Mouse (Mus musculus) embryonic facial prominence, embryonic 13.5 days (tissue): ENCODE data around the gene H2-Eb1. TPM values are rescaled to one million over a fixed set of nuclear protein-coding genes. Genes with fewer than 3 reads are reported as not detected.

Experiments used
- ATAC-seq: fragments of 200-750 bp; cut with Nextera tagmentation; 2 replicates; pipeline ENCODE4 v1.8.0; 2017; ENCODE audit warnings: low read depth; ENCODE audit not compliant: insufficient number of reproducible peaks, insufficient read depth, low FRiP score, low TSS enrichment
- H3K27ac ChIP-seq: fragments of 300-500 bp; sonication (generic); 2 replicates; pipeline ENCODE4 v1.5.1; 2015; ENCODE audit warnings: moderate library complexity, mild to moderate bottlenecking, inconsistent platforms
- H3K27me3 ChIP-seq: fragments of 300-500 bp; sonication (generic); 2 replicates; pipeline ENCODE4 v1.6.1; 2015; ENCODE audit warnings: mild to moderate bottlenecking, inconsistent platforms
- H3K36me3 ChIP-seq: fragments of 300-500 bp; sonication (generic); 2 replicates; pipeline ENCODE4 v1.6.1; 2015; ENCODE audit warnings: mild to moderate bottlenecking, inconsistent platforms
- H3K4me1 ChIP-seq: fragments of 300-500 bp; sonication (generic); 2 replicates; pipeline ENCODE4 v1.6.1; 2015; ENCODE audit warnings: inconsistent platforms
- H3K4me2 ChIP-seq: fragments of 300-500 bp; sonication (generic); 2 replicates; pipeline ENCODE4 v1.6.1; 2015; ENCODE audit warnings: moderate library complexity, mild to moderate bottlenecking, inconsistent platforms
- H3K4me3 ChIP-seq: fragments of 300-500 bp; sonication (generic); 2 replicates; pipeline ENCODE4 v1.5.1; 2015; ENCODE audit warnings: mild to moderate bottlenecking, inconsistent platforms
- H3K9ac ChIP-seq: fragments of 300-500 bp; sonication (generic); 2 replicates; pipeline ENCODE4 v1.6.1; 2015; ENCODE audit warnings: mild to moderate bottlenecking, inconsistent platforms
- H3K9me3 ChIP-seq: fragments of 300-500 bp; sonication (generic); 2 replicates; pipeline ENCODE4 v1.6.1; 2016; ENCODE audit warnings: inconsistent platforms
- WGBS: fragments of 180-500 bp; shearing (Covaris S2); methylation state at CpG from one replicate; pipeline ENCODE4 v1.1.7; 2015; ENCODE audit warnings: mixed read lengths; 5-methylcytosine and 5-hydroxymethylcytosine counted together
- polyA plus RNA-seq: library from polyadenylated mRNA; unstranded; fragments of >200 nt; fragmentation: Nextera tagmentation; extraction: Ambion mirVana; gene quantifications from 2 replicates; pipeline ENCODE4 v1.2.1, GENCODE M21; 2015

The H2-Eb1 gene
- polyA plus RNA-seq, 1 experiment from 2014 or later, result 1.3 TPM

- H3K9me3 ChIP-seq, result no peaks in the 10 kb centered on the region
- no peak for ATAC-seq
Measured at GRCm38 (mm10) chr17:34354940-34355339, 49.3 kb downstream of the H2-Eb1 start.

DNA sequence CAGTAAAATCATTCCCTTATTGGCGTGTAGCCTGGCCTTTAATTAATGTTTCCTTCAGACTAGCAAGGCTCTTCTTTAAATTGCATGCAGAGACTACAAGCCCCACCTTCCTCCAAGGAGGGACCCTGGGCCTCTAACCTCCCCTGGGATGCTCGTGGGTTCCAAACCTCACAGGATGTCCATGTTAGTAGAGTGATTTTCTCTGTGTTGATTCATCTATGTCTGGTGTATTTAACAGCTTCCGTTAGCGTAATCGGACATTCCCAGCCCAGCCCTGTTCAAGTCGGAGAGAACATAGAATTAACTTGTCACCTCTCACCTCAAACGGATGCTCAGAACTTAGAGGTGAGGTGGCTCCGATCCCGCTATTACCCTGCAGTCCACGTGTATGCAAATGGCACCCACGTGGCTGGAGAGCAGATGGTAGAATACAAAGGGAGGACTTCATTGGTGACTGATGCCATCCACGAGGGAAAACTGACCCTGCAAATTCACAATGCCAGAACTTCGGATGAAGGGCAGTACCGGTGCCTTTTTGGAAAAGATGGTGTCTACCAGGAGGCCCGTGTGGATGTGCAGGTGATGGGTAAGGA lies 57.4 kb downstream of the H2-Eb1 start:
- H3K27me3 ChIP-seq, result no peaks in the 10 kb centered on the region
- no peak overlapping the region for H3K4me2 ChIP-seq
- H3K4me3 ChIP-seq, result no peak overlapping the region
- no peak overlapping the region for H3K27ac ChIP-seq
- ATAC-seq, result no peak
- WGBS, result 84% methylated on average over 15 of the region's 15 CpGs
- no peaks in the 10 kb centered on the region for H3K36me3 ChIP-seq
- H3K9ac ChIP-seq, result no peak overlapping the region
- no peaks in the 10 kb centered on the region for H3K9me3 ChIP-seq
- no peaks in the 10 kb centered on the region for H3K4me1 ChIP-seq

More at GRCm38 (mm10) chr17:34354940-34355339, 49.3 kb downstream of the H2-Eb1 start:
- 92% methylated on average over 1 of the region's 1 CpGs for WGBS
- Histone ChIP-seq H3K27me3 (peaks cover 3% of the 10 kb centered on the region; the same call in 1 of the 2 replicates), H3K36me3 (no peaks in the 10 kb centered on the region), H3K4me3 (no peak overlapping the region), H3K4me1 (no peaks in the 10 kb centered on the region), H3K9ac (no peak overlapping the region), H3K27ac (no peak overlapping the region), H3K4me2 (no peak overlapping the region)

GRCm38 (mm10) chr17:34363676-34364310 lies 58.1 kb downstream of the H2-Eb1 start:
- Histone ChIP-seq H3K4me1 (no peaks in the 10 kb centered on the region), H3K36me3 (no peaks in the 10 kb centered on the region), H3K27me3 (no peaks in the 10 kb centered on the region), H3K4me2 (no peak overlapping the region), H3K9ac (no peak overlapping the region), H3K4me3 (no peak overlapping the region), H3K9me3 (no peaks in the 10 kb centered on the region), H3K27ac (no peak overlapping the region)
- no peak for ATAC-seq
- WGBS, result 76% methylated on average over 3 of the region's 3 CpGs

DNA sequence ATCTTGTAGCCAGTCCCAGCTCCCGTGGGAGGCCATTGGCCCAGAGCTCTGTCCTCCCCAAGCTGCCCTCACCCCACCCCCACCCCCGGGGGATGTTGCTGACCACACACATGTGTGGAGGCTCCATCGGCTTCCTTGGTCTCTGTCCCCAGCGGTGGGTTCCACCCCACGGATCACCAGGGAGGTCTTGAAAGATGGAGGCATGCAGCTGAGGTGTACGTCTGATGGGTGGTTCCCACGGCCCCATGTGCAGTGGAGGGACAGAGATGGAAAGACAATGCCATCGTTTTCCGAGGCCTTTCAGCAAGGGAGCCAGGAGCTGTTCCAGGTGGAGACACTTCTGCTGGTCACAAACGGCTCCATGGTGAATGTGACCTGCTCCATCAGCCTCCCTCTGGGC lies 59.4 kb downstream of the H2-Eb1 start:
- no peak overlapping the region for H3K4me2 ChIP-seq
- 78% methylated on average over 10 of the region's 10 CpGs for WGBS
- H3K4me3 ChIP-seq, result no peak overlapping the region
- ATAC-seq, result no peak
- H3K9me3 ChIP-seq, result no peaks in the 10 kb centered on the region
- H3K4me1 ChIP-seq, result no peaks in the 10 kb centered on the region
- H3K27ac ChIP-seq, result no peak overlapping the region
- H3K9ac ChIP-seq, result no peak overlapping the region
- H3K27me3 ChIP-seq, result no peaks in the 10 kb centered on the region
- H3K36me3 ChIP-seq, result no peaks in the 10 kb centered on the region

Other genes with a start within 250 kb of the H2-Eb1 start
- 0.48 and 0.65 TPM in 2 replicates for gene H2-Oa, start 213.5 kb upstream of the H2-Eb1 start, polyA plus RNA-seq
- gene H2-DMa, start 186.3 kb upstream of the H2-Eb1 start, polyA plus RNA-seq, result 17.2 and 17.6 TPM in 2 replicates
- gene Brd2, start 183.2 kb upstream of the H2-Eb1 start, polyA plus RNA-seq, result 122 and 142 TPM in 2 replicates
- gene H2-DMb2, start 162.6 kb upstream of the H2-Eb1 start, polyA plus RNA-seq, result 0.67 and 1.1 TPM in 2 replicates
- gene H2-DMb1, start 152.8 kb upstream of the H2-Eb1 start, polyA plus RNA-seq, result 2.0 and 2.6 TPM in 2 replicates
- gene Tap1, start 118.3 kb upstream of the H2-Eb1 start, polyA plus RNA-seq, result 8.4 and 9.5 TPM in 2 replicates
- 2.3 and 3.8 TPM in 2 replicates for gene Psmb9, start 118.1 kb upstream of the H2-Eb1 start, polyA plus RNA-seq
- 4.3 and 5.7 TPM in 2 replicates for gene Psmb8, start 108.1 kb upstream of the H2-Eb1 start, polyA plus RNA-seq
- 3.5 and 3.7 TPM in 2 replicates for gene Tap2, start 102.3 kb upstream of the H2-Eb1 start, polyA plus RNA-seq
- not detected in 2 replicates for gene H2-Ob, start 67.0 kb upstream of the H2-Eb1 start, polyA plus RNA-seq
- 5.3 and 5.6 TPM in 2 replicates for gene H2-Ab1, start 48.2 kb upstream of the H2-Eb1 start, polyA plus RNA-seq
- 0.73 and 0.98 TPM in 2 replicates for gene H2-Aa, start 18.0 kb upstream of the H2-Eb1 start, polyA plus RNA-seq
- not detected in 2 replicates for gene H2-Eb2, start 19.8 kb downstream of the H2-Eb1 start, polyA plus RNA-seq
- gene Btnl2, start 49.0 kb downstream of the H2-Eb1 start, polyA plus RNA-seq, result 0.13 and 0.17 TPM in 2 replicates
- gene Btnl1, start 71.3 kb downstream of the H2-Eb1 start, polyA plus RNA-seq, result 0.21 TPM in 1 of 2 replicates, not detected in the other
- gene BC051142, start 93.0 kb downstream of the H2-Eb1 start, polyA plus RNA-seq, result 0.52 and 0.96 TPM in 2 replicates
- gene Btnl4, start 171.5 kb downstream of the H2-Eb1 start, polyA plus RNA-seq, result not detected in 2 replicates
- gene Btnl6, start 211.5 kb downstream of the H2-Eb1 start, polyA plus RNA-seq, result 0.54 TPM in 1 of 2 replicates, not detected in the other